Mouse (Mus musculus): ENCODE measurements at regions not wholly inside any gene's neighbourhood (a gene's known extent, or its start where the extent isn't known, plus 50 kb on each side); places are given as distances from the start of the nearest gene placed in this dataset.

GRCm38 (mm10) chr11:24470469-24470868 is 392.6 kb downstream of the Bcl11a start:
- no peak for TF ChIP-seq CTCF (IDR thresholded peaks at IDR 0.05; ENCODE audit: borderline replicate concordance, insufficient read depth, low read length)
- no peak for TF ChIP-seq POLR2A (IDR thresholded peaks at IDR 0.05; ENCODE audit: low read depth, low read length)

Data from embryonic fibroblast, embryonic 13.5 days (primary cell).